Mouse (Mus musculus): ENCODE results near the gene Tsn.

The Tsn gene

DNA sequence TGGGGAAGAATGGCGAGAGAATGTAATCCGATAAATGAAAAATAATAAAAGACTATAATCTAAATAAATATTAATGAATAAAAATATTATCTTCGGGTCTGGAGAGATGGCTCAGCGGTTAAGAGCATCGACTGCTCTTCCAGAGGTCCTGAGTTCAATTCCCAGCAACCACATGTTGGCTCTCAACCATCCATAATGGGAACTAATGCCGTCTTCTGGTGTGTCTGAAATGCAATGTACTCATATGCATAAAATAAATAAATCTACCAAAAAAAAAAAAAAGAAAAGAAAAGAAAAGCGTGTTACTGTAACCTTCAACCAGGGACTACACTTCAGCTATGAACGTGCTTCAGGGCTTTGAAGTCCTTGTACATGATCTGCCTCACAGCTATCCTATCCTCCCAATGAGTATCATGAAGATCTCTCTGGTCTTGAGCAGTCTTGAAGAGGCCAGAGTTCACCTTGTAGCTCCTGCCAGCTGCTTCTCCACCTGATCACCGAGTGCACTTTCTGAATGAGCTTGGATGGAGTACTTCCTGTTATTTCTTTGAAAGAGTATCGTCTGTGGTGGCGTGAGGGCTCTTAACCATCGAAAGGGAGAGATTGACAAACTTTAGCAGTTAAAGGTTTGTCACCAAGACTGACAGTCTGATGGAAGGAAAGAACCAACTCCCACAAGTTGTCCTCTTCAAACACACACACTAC lies at the start of gene Tsn:
TSS of gene Tsn (minus strand) at position 118 of the 705 bp plus-strand sequence.
- no peak for DNase-seq

DNA sequence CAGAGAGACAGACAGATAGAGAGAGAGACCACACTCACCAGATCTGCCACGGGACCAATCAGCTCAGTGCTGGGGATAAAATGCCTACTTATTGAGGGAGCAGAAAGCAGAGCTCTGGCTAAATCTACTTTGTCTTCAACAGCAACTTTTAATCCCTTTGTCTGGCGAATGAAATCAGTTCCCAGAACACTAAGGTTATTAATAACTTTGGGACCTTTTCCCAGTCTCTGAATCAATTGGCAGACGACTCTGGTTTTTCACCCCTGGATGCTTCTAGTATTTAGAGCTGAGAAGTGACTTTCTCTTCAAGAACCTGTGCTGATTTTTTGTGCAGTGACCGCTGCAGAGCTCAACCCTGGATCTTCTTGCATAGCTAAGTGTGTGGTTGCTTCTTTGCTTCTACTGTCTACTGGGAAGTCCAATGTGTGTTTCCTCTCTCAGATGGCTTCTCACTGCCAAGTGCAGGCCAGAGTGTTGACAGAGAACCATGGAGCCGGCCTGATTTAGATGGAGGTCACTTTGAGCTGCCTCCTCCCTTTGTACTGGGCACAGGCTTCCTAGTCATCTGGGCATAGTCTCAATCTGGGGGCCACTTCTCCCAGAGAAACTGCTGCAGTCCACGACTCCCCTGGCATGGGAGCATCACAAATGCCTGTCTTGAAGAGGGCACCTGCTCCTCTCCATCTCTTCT lies 47.7 kb upstream of the Tsn start:
- DNase-seq: no peak

DNA sequence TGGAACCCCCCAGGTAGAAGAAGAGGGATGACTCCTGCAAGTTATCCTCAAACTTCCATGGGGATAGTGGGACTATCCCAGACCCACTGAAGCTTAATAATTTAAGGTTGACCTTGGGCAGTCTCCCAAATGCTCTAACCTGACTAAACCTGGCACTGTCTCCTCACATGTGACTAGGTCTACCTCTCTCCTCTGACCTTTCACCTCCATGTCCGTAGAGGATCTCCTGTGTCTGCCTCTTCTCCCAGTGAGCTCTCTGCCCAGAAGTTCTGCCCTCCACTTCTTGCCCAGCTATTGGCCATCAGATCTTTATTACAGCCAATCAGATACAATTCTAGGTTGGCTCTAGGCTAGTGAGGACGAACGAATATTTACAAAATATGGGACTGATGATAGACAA lies 38.4 kb upstream of the Tsn start:
- no peak for DNase-seq

DNA sequence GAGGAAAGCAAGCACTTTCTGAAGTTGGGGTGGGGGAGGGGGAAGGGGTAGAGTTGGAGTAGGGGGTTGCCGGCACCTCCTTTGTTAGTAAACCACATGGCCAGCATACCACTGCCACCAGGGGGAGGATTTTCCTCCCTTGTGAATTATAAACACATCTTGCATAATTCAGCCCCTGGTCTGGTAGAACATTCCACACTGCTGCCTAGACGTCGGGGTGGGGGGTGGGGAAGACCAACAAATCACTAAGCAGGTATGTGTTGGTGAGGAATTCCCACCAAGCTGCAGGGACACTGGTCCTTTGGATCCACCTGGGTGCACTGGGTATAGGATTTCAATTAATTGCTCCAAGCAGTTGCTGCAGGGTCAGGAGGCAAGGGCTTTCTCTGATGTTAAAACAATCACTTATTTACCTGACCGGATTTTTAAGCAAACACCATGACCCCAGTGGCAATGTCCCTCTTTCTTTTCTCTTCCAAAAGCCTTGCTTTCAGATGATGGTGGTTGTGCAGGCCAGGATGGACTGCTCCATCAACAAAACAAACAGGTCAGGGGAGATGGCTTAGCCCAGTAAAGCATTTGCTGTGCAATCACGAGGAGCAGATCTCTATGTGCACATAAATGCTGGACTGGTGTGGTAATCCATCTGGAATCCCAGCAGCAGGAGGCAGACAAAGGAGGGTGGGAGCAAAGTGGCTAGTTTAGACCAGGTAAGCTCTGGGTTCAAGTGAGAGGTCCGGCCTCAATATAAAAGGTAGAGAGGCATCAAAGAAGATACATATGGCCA lies 32.3 kb upstream of the Tsn start:
- DNase-seq: peak; percentile 44 to 68

DNA sequence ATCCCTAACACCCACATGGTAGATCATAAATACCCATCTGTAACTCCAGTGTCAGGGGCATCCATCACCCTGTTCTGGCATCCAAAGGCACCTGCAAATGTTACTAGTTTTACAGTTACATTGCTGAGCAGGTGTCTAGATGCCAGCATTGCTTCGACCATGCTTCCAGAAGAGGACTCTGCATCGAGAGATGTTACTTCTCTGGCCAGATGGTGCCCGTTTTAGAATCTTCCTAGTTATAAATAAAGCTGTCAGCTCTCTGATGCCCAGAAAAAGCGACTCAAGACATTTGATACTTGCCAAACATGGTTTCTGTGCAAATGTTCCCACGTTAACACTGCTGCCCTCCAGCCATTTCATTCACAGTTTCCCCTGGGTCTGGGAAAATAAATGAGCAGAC lies 26.4 kb upstream of the Tsn start:
- no peak for DNase-seq

DNA sequence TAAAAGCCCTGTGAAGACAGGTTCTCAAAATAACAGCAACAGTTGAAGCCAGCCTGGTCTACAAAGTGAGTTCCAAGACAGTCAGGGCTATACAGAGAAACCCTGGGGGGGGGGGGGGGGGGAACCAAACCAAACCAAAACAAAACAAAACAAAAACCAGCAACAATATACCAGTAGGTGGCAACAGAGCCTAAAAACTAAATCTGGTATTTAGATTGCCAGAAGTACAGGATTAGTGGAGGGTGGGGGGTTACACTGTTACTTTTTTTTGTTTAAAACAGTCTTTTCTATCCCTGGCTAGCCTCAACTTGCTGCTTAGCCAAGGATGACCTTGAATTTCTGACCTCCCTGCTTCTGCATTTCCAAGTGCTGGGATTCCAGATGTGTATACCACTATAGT lies 24.3 kb upstream of the Tsn start:
- DNase-seq: no peak

DNA sequence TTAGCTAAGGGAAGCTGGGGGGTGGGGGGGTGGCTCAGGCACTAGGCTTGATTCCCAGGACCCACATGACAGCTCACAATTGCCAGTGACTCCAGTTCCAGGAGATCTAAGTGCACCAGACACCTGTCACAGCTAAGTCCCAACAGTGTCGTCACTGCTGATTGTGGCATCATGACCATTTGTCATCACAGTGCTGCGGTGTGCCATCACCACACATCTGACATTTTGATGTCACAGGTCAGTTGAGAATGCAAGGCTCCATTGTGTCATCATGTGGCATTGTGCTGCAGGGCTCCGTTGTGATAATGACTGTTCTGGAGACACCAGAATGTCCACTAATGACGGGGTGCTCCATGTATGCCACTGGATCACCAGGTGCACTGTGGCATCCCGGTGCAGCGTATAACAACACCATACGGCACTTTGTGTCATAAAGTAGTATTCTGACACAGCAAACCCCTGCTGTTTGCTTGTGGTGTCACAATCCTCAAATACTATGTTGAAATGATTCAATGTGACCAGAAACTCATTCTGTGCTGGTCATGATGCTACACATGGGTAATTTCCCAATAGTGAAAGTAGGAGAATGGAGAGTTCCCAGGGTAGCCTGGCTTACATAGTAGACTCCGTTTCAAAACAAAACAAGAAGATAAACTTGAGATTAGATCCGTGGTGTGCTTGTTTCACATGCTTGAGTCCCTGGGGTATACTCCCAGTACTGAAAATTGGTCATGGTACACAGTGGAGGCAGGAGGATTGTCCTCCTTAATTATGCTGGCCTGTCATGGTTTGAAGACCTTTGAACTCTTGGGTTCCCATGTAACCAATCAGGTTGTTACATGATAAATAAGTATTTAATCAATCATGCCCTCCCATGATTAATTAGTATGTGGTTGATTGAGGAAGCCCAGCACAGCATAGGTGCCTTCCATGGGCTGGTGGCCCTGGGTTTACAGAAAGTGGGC lies 23.5 kb upstream of the Tsn start:
- DNase-seq: no peak

DNA sequence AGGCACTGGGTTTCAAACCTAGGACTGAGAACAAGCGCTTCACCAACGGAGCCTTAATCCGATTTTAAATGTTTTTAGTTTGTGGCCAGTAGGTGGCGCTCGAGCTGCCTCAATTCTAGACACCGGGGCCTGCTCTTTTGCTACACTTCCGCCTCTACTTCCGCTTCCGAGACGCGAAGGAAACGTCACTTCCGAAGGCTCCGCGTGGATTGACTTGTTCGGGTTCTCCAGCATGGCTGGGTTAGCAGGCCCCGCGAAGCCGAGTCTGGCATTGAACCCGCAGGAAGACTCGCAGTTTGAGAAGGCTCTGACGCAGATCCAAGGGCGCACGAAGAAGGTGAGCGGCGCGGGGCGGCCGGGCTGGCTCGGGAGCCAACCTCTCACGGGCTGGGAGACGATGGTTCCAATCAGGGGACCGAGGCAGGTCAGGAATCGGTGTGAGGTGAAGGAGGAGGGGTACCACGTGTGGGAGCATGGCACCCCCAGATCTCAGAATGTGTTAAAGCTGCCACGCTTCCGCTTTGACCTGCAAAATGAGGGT lies 10.2 kb upstream of the Tsn start, which contains the start of gene Nifk:
TSS of gene Nifk (plus strand) at position 179 of the 541 bp plus-strand sequence.
- peak; percentile 92 to 95 for DNase-seq

DNA sequence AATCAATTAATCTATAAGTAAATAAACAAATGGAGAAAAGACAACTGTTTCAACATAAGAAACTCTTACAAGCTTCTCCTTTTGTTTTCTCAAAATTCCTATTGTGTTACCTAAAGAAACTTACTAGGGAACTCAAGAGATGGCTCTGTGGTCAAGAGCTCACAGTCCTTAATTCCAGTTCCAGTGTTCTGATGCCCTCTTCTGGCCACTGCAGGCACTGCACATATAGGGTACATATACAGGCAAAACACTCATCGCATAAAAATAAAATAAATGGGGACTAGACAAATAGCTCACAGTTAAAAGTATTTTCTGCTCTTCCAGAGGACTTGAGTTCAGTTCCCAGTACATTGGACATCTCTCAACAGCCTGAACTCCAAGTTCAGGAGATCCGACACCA lies 9.2 kb upstream of the Tsn start:
- peak; percentile 64 to 65 for DNase-seq

DNA sequence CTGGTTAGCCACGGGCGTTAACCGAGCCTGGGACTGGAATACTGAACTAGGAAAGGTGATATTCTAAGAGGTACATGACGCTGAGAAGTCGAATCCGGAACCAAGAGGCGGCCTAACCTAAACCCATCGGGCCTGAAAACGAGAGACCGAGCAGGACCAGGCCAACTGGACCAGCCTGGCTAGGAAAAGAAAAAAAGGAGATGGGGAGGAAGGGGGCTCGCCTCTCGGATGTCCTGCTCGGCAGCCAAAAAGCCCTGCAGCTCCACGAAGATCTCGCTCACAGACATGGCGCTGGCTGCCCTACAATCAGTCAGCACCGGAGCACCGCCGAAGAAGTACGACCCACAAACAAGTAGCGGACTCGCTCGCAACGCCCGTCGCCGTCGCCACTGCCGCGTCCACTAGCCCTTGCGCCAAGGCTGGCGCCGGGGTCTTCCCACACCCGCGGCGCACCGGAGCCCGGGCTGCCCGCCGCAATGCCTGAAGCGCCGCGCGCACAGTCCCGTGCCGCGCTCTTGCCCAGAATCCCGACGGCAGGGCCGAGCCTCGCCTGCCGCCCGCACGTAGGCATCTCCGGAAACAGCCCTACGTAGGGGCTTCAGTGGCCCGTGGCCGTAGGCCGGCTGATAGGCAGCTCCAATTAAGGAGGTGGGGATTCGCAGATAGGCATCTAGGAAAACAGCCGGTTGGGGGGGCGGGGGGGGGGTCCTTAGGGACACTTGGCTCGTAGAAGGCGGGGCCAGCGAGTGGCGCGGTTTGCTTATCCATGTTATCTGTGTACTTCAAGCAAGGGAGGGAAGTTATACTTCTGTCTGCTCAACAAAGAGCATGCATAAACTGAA lies 538 bp downstream of the Tsn start:
- DNase-seq: peak; percentile 88 to 93

DNA sequence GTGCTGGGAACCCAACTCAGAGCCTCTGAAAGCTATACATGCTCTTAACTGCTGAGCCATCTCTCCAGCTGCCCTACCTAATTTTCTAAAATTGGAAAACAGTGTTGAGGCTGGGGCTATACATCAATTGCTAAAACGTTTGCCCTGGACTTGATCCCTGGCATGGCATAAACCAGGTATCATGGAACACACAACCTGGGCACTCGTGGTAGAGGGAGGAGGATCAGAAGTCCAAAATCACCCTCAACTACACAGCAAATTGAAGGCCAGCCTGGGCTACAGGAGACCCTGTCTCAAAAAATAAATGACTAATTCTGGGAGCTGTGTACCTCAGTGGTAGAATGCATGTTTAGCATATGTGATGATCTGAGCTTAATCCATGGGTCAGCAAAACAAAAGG lies 13.8 kb downstream of the Tsn start:
- DNase-seq: no peak

DNA sequence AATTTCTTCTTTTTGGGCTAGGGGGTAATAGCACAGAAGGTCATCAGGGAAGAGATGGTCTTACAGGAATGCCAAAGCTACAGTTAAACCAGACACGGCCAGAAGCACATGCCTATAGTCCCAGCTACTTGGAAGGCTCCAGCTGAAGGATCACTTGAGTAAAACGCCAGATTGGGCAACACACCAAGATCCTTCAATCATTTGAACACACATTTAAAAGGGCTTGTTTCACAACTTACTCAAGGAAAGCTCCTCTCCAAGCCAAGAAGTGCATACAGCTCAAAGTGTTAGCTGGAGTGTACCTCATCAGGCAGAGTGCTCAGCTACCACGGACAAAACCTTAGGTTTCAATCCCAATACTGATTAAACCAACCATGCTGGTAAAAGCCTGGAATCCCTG lies 14.9 kb downstream of the Tsn start:
- DNase-seq: no peak

DNA sequence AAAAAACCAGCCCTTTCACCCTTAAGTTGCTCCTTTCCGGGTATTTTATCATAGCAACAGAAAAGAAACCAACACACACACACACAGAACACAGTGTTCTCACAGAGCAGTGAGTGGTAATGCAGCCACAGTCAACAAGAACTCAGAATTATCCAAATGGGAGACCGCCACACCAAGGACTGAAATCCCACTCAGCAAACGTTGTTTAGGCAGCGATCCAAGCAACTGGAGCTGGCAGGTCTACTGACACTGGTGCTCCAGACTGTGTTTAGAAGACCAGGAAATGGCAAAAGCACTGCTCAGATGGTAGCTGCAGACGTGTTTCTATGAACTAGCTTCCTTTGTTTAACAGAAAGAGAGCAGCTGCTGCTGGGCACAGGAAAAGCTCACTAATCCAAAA lies 16.7 kb downstream of the Tsn start:
- no peak for DNase-seq

DNA sequence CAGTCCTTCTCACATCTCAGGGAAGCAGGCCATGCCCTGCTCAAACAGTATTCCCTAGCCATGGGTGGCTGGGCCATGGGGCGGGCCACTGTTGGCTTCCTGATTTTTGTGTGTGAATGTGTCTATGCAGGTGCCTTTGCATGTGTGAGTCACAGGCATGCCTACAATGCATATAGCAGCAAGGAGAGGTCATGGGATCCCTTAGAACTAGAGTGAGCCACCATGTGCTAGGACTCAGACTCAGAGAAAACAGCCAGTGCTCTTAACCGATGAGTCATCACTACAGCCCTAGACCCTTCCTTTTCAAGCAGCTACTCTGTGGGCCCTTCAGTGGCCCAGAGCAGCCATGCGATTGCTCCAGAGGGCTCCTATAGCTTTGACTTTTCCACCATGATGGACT lies 17.3 kb downstream of the Tsn start:
- DNase-seq: no peak

DNA sequence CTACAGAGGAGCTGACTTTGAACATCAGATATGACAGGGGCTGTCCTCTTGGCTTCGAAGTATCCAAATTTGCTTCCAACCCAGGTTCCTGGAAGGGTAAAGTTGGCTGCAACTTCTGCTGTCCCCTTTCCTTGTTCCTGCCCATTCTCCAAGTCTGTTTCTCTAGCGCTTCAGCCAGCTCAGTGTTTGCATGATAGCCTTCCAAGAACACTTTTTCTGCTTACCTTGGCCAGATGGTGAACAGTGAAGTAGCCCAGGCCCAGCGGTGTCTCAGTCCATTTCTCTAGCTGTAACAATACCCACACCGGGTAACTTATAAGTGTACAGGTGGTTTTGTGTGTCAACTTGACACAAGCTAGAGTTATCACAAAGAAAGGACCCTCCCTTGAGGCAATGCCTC lies 19.2 kb downstream of the Tsn start:
- no peak for DNase-seq

DNA sequence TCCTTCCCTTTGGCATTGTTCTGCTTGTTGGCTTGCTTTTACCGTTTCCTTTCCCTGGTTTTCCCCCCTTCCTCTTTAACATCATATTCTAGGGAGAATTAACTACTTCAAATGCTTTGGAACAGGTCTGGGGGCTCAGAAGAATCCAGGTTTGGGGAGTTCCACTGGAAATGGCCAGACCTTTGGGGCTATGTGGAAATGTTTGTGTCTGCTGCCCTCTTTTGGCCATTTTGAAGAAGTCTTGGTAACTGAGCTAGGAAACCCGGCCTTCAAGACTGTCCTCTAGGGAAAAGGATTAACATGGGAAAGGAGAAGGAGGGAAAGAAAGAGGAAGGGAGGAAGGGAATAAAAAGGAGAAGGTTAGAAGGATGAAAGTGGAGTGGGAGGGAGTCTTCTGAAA lies 36.4 kb downstream of the Tsn start:
- DNase-seq: peak in 1 of 2 experiments; percentile 15

DNA sequence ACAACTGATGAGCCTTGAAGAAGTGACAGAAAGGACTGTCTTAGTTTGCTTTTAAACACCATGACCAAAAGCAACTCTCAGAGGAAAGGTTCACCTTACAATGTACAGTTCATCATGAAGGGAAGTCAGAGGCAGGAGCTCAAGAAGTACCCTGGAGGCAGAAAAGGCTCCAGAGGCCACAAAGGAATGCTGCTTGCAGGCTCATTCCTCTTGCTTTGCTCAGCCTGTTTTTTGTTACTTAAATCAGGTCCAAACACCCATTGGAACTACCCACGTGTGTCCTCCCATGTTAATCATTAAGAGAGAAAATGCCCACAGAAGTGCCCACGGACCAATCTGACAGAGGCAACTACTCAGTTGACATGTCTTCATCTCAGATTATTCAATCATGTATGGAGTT lies 59.6 kb downstream of the Tsn start:
- peak in 1 of 2 experiments; percentile 16 for DNase-seq
